Mouse (Mus musculus): ENCODE measurements at regions not wholly inside any gene's neighbourhood (a gene's known extent, or its start where the extent isn't known, plus 50 kb on each side); places are given as distances from the start of the nearest gene placed in this dataset.
A peak's percentile ranks its signal among the peaks of the same experiment; 100 is the strongest.

GRCm38 (mm10) chr15:36937757-36938498, 69.6 kb downstream of the Zfp706 start:
- H3K27me3 ChIP-seq (ENCODE audit: control insufficient read depth, insufficient read depth, low read length), result no peaks in the 10 kb centered on the region
- H3K27ac ChIP-seq (ENCODE audit: low read depth, low read length), result peak overlapping the region; percentile 98
- 25% methylated on average over 12 of the region's 13 CpGs for WGBS
- H3K4me2 ChIP-seq (ENCODE audit: low read depth, low read length), result peak overlapping the region; percentile 92
- H3K9ac ChIP-seq (replicated peaks; ENCODE audit: low read depth, low read length), result peak overlapping the region; percentile 80
- no peaks in the 10 kb centered on the region for H3K36me3 ChIP-seq (ENCODE audit: control insufficient read depth, insufficient read depth, low read length)
- H3K9me3 ChIP-seq (ENCODE audit: control insufficient read depth, low read length), result no peaks in the 10 kb centered on the region
- peak overlapping the region; percentile 42 for H3K4me3 ChIP-seq (ENCODE audit: low read depth, low read length)
- H3K4me1 ChIP-seq (ENCODE audit: control insufficient read depth, insufficient read depth, low read length), result peaks cover 14% of the 10 kb centered on the region
- ATAC-seq (ENCODE audit: low read depth), result no peak

DNA sequence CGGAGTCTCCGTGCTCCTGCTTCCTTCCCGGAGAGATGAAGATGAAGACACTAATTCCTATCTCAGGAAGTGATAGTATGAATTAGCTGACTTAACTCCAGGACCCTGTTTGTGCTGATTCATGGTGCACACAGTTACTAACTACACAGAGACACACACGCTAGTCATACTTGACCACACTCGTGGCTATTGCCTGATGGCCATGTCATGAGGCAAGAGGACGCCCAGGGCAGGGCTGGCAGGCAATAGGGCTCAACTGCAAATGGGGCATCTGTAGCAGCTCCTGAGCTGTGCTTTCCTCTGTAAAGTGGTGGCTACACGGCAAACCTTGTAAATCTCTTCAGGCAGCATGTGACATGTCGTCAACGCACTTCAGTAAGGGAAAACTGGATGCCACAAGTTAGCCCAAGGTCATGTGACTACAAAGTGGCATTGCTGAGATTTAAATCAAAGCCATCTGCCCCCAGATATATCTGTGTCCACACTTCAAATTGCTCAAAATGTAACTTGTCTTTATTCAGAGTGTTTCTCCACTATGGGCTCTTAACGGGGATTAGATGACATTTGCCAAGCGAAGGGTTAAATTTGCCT, 70.4 kb downstream of the Zfp706 start:
- no peak overlapping the region; the same call in 1 of the 2 replicates for H3K27ac ChIP-seq (ENCODE audit: low read depth, low read length)
- no peak for ATAC-seq (ENCODE audit: low read depth)

DNA sequence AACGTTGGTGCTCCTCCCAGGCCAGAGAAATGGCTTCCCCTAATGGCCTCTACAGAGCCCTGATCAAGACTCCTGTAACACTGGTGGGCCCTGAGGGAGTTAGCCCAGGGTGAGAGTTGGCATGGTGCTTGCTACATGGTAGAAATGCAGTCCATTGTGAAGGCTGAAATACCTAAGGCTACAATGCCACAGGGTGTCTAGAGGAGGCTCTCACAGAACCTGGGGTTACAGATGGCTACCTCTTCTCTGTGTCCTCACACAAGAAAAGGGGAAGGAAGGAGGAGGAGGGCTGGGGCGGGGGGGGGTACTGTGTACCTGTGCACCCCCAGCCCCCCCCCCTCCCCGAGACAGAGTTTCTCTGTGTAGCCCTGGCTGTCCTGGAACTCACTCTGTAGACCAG, 72.8 kb downstream of the Zfp706 start:
- H3K27me3 ChIP-seq (ENCODE audit: control insufficient read depth, insufficient read depth, low read length), result no peaks in the 10 kb centered on the region
- WGBS, result 58% methylated on average over 3 of the region's 3 CpGs
- no peak for ATAC-seq (ENCODE audit: low read depth)
- no peak overlapping the region for H3K4me3 ChIP-seq (ENCODE audit: low read depth, low read length)
- no peak overlapping the region for H3K4me2 ChIP-seq (ENCODE audit: low read depth, low read length)
- peaks cover 14% of the 10 kb centered on the region for H3K4me1 ChIP-seq (ENCODE audit: control insufficient read depth, insufficient read depth, low read length)
- no peaks in the 10 kb centered on the region for H3K36me3 ChIP-seq (ENCODE audit: control insufficient read depth, insufficient read depth, low read length)
- no peak overlapping the region for H3K9ac ChIP-seq (replicated peaks; ENCODE audit: low read depth, low read length)
- H3K27ac ChIP-seq (ENCODE audit: low read depth, low read length), result no peak overlapping the region
- H3K9me3 ChIP-seq (ENCODE audit: control insufficient read depth, low read length), result no peaks in the 10 kb centered on the region

More for the DNA sequence above, 70.4 kb downstream of the Zfp706 start:
- Histone ChIP-seq H3K9me3 (ENCODE audit: control insufficient read depth, low read length) (no peaks in the 10 kb centered on the region), H3K4me2 (ENCODE audit: low read depth, low read length) (no peak overlapping the region), H3K27me3 (ENCODE audit: control insufficient read depth, insufficient read depth, low read length) (no peaks in the 10 kb centered on the region), H3K36me3 (ENCODE audit: control insufficient read depth, insufficient read depth, low read length) (no peaks in the 10 kb centered on the region), H3K9ac (replicated peaks; ENCODE audit: low read depth, low read length) (no peak overlapping the region), H3K4me1 (ENCODE audit: control insufficient read depth, insufficient read depth, low read length) (peaks cover 14% of the 10 kb centered on the region), H3K4me3 (ENCODE audit: low read depth, low read length) (no peak overlapping the region)
- WGBS, result 81% methylated on average over 11 of the region's 11 CpGs

GRCm38 (mm10) chr15:36933581-36933991, 74.0 kb downstream of the Zfp706 start:
- Histone ChIP-seq H3K4me3 (ENCODE audit: low read depth, low read length) (no peak overlapping the region), H3K27me3 (ENCODE audit: control insufficient read depth, insufficient read depth, low read length) (no peaks in the 10 kb centered on the region), H3K4me1 (ENCODE audit: control insufficient read depth, insufficient read depth, low read length) (peaks cover 10% of the 10 kb centered on the region), H3K27ac (ENCODE audit: low read depth, low read length) (no peak overlapping the region), H3K9ac (replicated peaks; ENCODE audit: low read depth, low read length) (no peak overlapping the region), H3K4me2 (ENCODE audit: low read depth, low read length) (no peak overlapping the region), H3K9me3 (ENCODE audit: control insufficient read depth, low read length) (no peaks in the 10 kb centered on the region), H3K36me3 (ENCODE audit: control insufficient read depth, insufficient read depth, low read length) (no peaks in the 10 kb centered on the region)
- WGBS, result 80% methylated on average over 2 of the region's 2 CpGs
- ATAC-seq (ENCODE audit: low read depth), result no peak

DNA sequence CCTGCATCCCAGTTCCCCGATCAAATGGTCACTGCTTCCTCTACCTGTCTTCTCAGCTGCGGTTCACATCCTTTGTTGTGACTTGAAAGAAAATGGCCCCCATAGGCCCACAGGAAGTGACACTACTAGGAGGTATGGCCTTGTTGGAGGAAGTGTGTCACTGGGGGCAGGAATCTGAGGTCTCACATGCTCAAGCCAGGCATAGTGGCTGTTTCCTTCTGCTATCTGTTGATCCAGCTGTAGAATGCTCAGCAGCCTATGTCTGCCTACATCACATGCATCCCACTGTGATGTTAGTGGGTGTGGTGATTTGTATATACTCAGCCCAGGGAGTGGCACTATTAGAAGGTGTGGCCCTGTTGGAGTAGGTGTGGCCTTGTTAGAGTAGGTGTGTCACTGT, 76.1 kb downstream of the Zfp706 start:
- no peaks in the 10 kb centered on the region for H3K36me3 ChIP-seq (ENCODE audit: control insufficient read depth, insufficient read depth, low read length)
- no peak overlapping the region for H3K4me2 ChIP-seq (ENCODE audit: low read depth, low read length)
- H3K9ac ChIP-seq (replicated peaks; ENCODE audit: low read depth, low read length), result no peak overlapping the region
- no peaks in the 10 kb centered on the region for H3K27me3 ChIP-seq (ENCODE audit: control insufficient read depth, insufficient read depth, low read length)
- 85% methylated on average over 2 of the region's 2 CpGs for WGBS
- no peaks in the 10 kb centered on the region for H3K9me3 ChIP-seq (ENCODE audit: control insufficient read depth, low read length)
- no peak overlapping the region for H3K27ac ChIP-seq (ENCODE audit: low read depth, low read length)
- H3K4me3 ChIP-seq (ENCODE audit: low read depth, low read length), result no peak overlapping the region
- no peak for ATAC-seq (ENCODE audit: low read depth)
- no peaks in the 10 kb centered on the region for H3K4me1 ChIP-seq (ENCODE audit: control insufficient read depth, insufficient read depth, low read length)

- 83% methylated on average over 6 of the region's 6 CpGs for WGBS
Measured at GRCm38 (mm10) chr15:36930433-36930832, 77.1 kb downstream of the Zfp706 start.

DNA sequence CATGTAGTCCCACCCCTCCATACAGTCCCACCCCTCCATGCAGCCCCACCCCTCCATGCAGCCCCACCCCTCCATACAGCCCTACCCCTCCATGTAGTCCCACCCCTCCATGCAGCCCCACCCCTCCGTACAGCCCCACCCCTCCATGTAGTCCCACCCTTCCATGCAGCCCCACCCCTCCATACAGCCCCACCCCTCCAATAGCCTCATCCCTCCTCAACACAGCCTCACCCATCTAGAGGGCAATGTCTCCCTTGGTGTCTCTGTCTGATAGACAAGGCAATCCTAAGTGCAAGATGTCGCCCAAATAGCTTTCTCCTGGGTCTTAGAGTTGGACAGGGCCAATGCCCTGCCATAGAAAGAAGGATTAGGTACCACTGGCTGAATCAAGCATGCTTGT, 77.8 kb downstream of the Zfp706 start:
- Histone ChIP-seq H3K9ac (replicated peaks; ENCODE audit: low read depth, low read length) (no peak overlapping the region), H3K4me2 (ENCODE audit: low read depth, low read length) (no peak overlapping the region), H3K4me3 (ENCODE audit: low read depth, low read length) (no peak overlapping the region), H3K4me1 (ENCODE audit: control insufficient read depth, insufficient read depth, low read length) (no peaks in the 10 kb centered on the region), H3K9me3 (ENCODE audit: control insufficient read depth, low read length) (no peaks in the 10 kb centered on the region), H3K36me3 (ENCODE audit: control insufficient read depth, insufficient read depth, low read length) (no peaks in the 10 kb centered on the region), H3K27me3 (ENCODE audit: control insufficient read depth, insufficient read depth, low read length) (no peaks in the 10 kb centered on the region), H3K27ac (ENCODE audit: low read depth, low read length) (no peak overlapping the region)
- 80% methylated on average over 2 of the region's 2 CpGs for WGBS
- ATAC-seq (ENCODE audit: low read depth), result no peak

More at GRCm38 (mm10) chr15:36930433-36930832, 77.1 kb downstream of the Zfp706 start:
- H3K4me3 ChIP-seq (ENCODE audit: low read depth, low read length), result no peak overlapping the region
- ATAC-seq (ENCODE audit: low read depth), result no peak
- no peak overlapping the region for H3K9ac ChIP-seq (replicated peaks; ENCODE audit: low read depth, low read length)
- no peaks in the 10 kb centered on the region for H3K4me1 ChIP-seq (ENCODE audit: control insufficient read depth, insufficient read depth, low read length)
- no peaks in the 10 kb centered on the region for H3K36me3 ChIP-seq (ENCODE audit: control insufficient read depth, insufficient read depth, low read length)
- H3K4me2 ChIP-seq (ENCODE audit: low read depth, low read length), result no peak overlapping the region
- H3K9me3 ChIP-seq (ENCODE audit: control insufficient read depth, low read length), result no peaks in the 10 kb centered on the region
- H3K27me3 ChIP-seq (ENCODE audit: control insufficient read depth, insufficient read depth, low read length), result no peaks in the 10 kb centered on the region
- H3K27ac ChIP-seq (ENCODE audit: low read depth, low read length), result no peak overlapping the region

DNA sequence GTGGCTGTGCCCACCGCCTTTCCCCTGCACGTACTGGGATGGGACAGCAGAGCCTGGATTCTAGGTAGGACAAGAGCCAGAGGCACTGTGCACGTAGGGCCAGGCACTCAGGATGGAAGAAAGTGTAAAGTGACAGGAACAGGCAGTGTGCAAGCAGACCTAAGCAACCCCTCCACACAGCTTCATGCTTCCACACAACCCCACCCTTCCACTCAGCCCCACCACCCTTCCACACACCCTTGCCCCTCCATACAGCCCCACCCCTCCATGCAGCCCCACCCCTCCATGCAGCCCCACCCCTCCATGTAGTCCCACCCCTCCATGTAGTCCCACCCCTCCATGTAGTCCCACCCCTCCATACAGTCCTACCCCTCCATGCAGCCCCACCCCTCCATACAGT, 78.5 kb downstream of the Zfp706 start:
- Histone ChIP-seq H3K4me3 (ENCODE audit: low read depth, low read length) (no peak overlapping the region), H3K27ac (ENCODE audit: low read depth, low read length) (no peak overlapping the region), H3K4me1 (ENCODE audit: control insufficient read depth, insufficient read depth, low read length) (no peaks in the 10 kb centered on the region), H3K9me3 (ENCODE audit: control insufficient read depth, low read length) (no peaks in the 10 kb centered on the region), H3K4me2 (ENCODE audit: low read depth, low read length) (no peak overlapping the region), H3K9ac (replicated peaks; ENCODE audit: low read depth, low read length) (no peak overlapping the region), H3K36me3 (ENCODE audit: control insufficient read depth, insufficient read depth, low read length) (no peaks in the 10 kb centered on the region), H3K27me3 (ENCODE audit: control insufficient read depth, insufficient read depth, low read length) (no peaks in the 10 kb centered on the region)
- no peak for ATAC-seq (ENCODE audit: low read depth)
- WGBS, result 97% methylated on average over 3 of the region's 3 CpGs

- no peaks in the 10 kb centered on the region for H3K9me3 ChIP-seq (ENCODE audit: control insufficient read depth, low read length)
- H3K4me3 ChIP-seq (ENCODE audit: low read depth, low read length), result no peak overlapping the region
- H3K27ac ChIP-seq (ENCODE audit: low read depth, low read length), result no peak overlapping the region
- no peaks in the 10 kb centered on the region for H3K27me3 ChIP-seq (ENCODE audit: control insufficient read depth, insufficient read depth, low read length)
- WGBS, result 94% methylated on average over 4 of the region's 4 CpGs
- no peak overlapping the region for H3K9ac ChIP-seq (replicated peaks; ENCODE audit: low read depth, low read length)
- ATAC-seq (ENCODE audit: low read depth), result no peak
- no peaks in the 10 kb centered on the region for H3K4me1 ChIP-seq (ENCODE audit: control insufficient read depth, insufficient read depth, low read length)
- no peaks in the 10 kb centered on the region for H3K36me3 ChIP-seq (ENCODE audit: control insufficient read depth, insufficient read depth, low read length)
- no peak overlapping the region for H3K4me2 ChIP-seq (ENCODE audit: low read depth, low read length)
Measured at GRCm38 (mm10) chr15:36928678-36929077, 78.9 kb downstream of the Zfp706 start.
